Mouse (Mus musculus) ES-E14 (cell line): Measurements from ENCODE around the gene Ube2a. TPM values are rescaled to one million over a fixed set of nuclear protein-coding genes. Genes with fewer than 3 reads are reported as not detected.

Experiments
- DNase-seq: peaks from one replicate; pipeline ENCODE4 v3.0.0-alpha.2; 2013; ENCODE audit warnings: low read depth, low spot score
- H3K27ac ChIP-seq: 2 replicates; pipeline ENCODE4 v1.5.1; 2012; ENCODE audit warnings: low read depth, mild to moderate bottlenecking, low read length, moderate library complexity, mixed read lengths; ENCODE audit not compliant: poor library complexity, insufficient read depth, severe bottlenecking
- H3K36me3 ChIP-seq: 2 replicates; pipeline ENCODE4 v1.6.1; 2012; ENCODE audit warnings: mild to moderate bottlenecking, low read length, moderate library complexity, mixed read lengths; ENCODE audit not compliant: control insufficient read depth, poor library complexity, insufficient read depth, severe bottlenecking
- H3K4me1 ChIP-seq, 2 experiments: fragments of 150-350 bp in 1 of 2; sonication (generic) in 1 of 2; 2 replicates each; pipeline ENCODE4 v1.6.1; 2012; ENCODE audit warnings: low read length in 2 of 2, mild to moderate bottlenecking in 1 of 2, mixed read lengths in 1 of 2; ENCODE audit not compliant: control insufficient read depth in 2 of 2, insufficient read depth in 2 of 2, poor library complexity in 1 of 2
- H3K4me3 ChIP-seq, 2 experiments: fragments of 150-350 bp in 1 of 2; sonication (generic) in 1 of 2; 2 replicates each; pipeline ENCODE4 v1.5.1; 2012; ENCODE audit warnings: low read length in 2 of 2, low read depth in 1 of 2, mild to moderate bottlenecking in 1 of 2, mixed read lengths in 1 of 2; ENCODE audit not compliant: insufficient read depth in 1 of 2, poor library complexity in 1 of 2, severe bottlenecking in 1 of 2
- H3K9ac ChIP-seq: 2 replicates; pipeline ENCODE4 v1.6.1; 2012; ENCODE audit warnings: low read depth, mild to moderate bottlenecking, low read length, mixed read lengths; ENCODE audit not compliant: poor library complexity, insufficient read depth, severe bottlenecking
- H3K9me3 ChIP-seq: fragments of 150-350 bp; sonication (generic); 2 replicates; pipeline ENCODE4 v1.6.1; 2012; ENCODE audit warnings: low read depth, mild to moderate bottlenecking, low read length; ENCODE audit not compliant: control insufficient read depth, insufficient read depth
- CHD2 ChIP-seq: IDR thresholded peaks from 2 replicates; pipeline ENCODE4 v1.6.1; 2014; ENCODE audit warnings: mild to moderate bottlenecking, low read depth, low read length, inconsistent platforms
- HCFC1 ChIP-seq: IDR thresholded peaks from 2 replicates; pipeline ENCODE4 v1.6.1; 2012; ENCODE audit warnings: low read length, inconsistent platforms, borderline replicate concordance; ENCODE audit not compliant: insufficient read depth
- MAFK ChIP-seq: IDR thresholded peaks from 2 replicates; pipeline ENCODE4 v1.6.1; 2014; ENCODE audit warnings: mild to moderate bottlenecking, low read depth, low read length, inconsistent platforms; ENCODE audit not compliant: insufficient read depth
- ZC3H11A ChIP-seq: IDR thresholded peaks from 2 replicates; pipeline ENCODE4 v1.6.1; 2012; ENCODE audit warnings: low read depth, mild to moderate bottlenecking, inconsistent platforms, low read length, borderline replicate concordance
- ZNF384 ChIP-seq: IDR thresholded peaks from 2 replicates; pipeline ENCODE4 v1.6.1; 2012; ENCODE audit warnings: low read depth, low read length, inconsistent platforms
- in situ Hi-C, 2 experiments: fragments of 600-800 bp; cut with MboI; formaldehyde crosslinking; loops; one replicate each; pipeline ENCODE4 v1.15.1; 2025; ENCODE audit warnings: low sequenced_read_pairs in 2 of 2, inconsistent platforms in 1 of 2; ENCODE audit not compliant: unreplicated experiment in 2 of 2
- total RNA-seq: library from RNA; depleted of rRNA; stranded (reverse); fragments of 300-350 nt; gene quantifications from 2 replicates; pipeline ENCODE4 v1.2.3, GENCODE M21; 2012

Ube2a gene
- total RNA-seq, 1 experiment, result 77.3 TPM

GRCm38 (mm10) chrX:36863766-36864608, 9.7 kb upstream of the Ube2a start:
- in situ Hi-C loops, result no loop called here
- Histone ChIP-seq H3K9ac (peak overlapping the region; percentile 81), H3K4me1 (0 out of 4 replicates have a peak, but pooled peaks cover 0 to 2% of the 10 kb centered on the region in 2 experiments), H3K9me3 (no peaks in the 10 kb centered on the region), H3K36me3 (no peaks in the 10 kb centered on the region), H3K27ac (peak overlapping the region; percentile 70; the same call in 1 of the 2 replicates), H3K4me3 (peak overlapping the region; percentile 80 to 87)
- DNase-seq, result peak; percentile 53
- TF ChIP-seq MAFK (peak; percentile 74), CHD2 (no peak), ZNF384 (no peak), ZC3H11A (no peak), HCFC1 (peak; percentile 58; the same call in 1 of the 2 replicates)

GRCm38 (mm10) chrX:36864609-36865328, 8.9 kb upstream of the Ube2a start:
- Histone ChIP-seq H3K4me3 (peak overlapping the region; percentile 80 to 87; a peak in 3 of 4 replicates), H3K9me3 (no peaks in the 10 kb centered on the region), H3K9ac (peak overlapping the region; percentile 24; the same call in 1 of the 2 replicates), H3K36me3 (no peaks in the 10 kb centered on the region), H3K27ac (no peak overlapping the region), H3K4me1 (0 out of 4 replicates have a peak, but pooled peaks cover 0 to 2% of the 10 kb centered on the region in 2 experiments)
- DNase-seq, result no peak
- no peak for TF ChIP-seq MAFK
- peak; percentile 42; the same call in 1 of the 2 replicates for TF ChIP-seq ZNF384
- in situ Hi-C loops, result no loop called here

GRCm38 (mm10) chrX:36870372-36870771, 3.3 kb upstream of the Ube2a start:
- in situ Hi-C loops, result no loop called here
- Histone ChIP-seq H3K36me3 (no peaks in the 10 kb centered on the region), H3K9me3 (no peaks in the 10 kb centered on the region), H3K4me3 (no peak overlapping the region), H3K4me1 (no peaks in the 10 kb centered on the region; a peak in 1 of 4 replicates), H3K9ac (no peak overlapping the region), H3K27ac (no peak overlapping the region)
- DNase-seq, result no peak
- no peak for TF ChIP-seq MAFK
- no peak for TF ChIP-seq CHD2
- TF ChIP-seq HCFC1, result no peak

- peak overlapping the region; percentile 65 for H3K27ac ChIP-seq
- H3K4me1 ChIP-seq, result no peaks in the 10 kb centered on the region; a peak in 1 of 4 replicates
- no peaks in the 10 kb centered on the region for H3K9me3 ChIP-seq
- in situ Hi-C loops, result no loop called here
- H3K4me3 ChIP-seq, result peak overlapping the region; percentile 69 to 91
- H3K36me3 ChIP-seq, result no peaks in the 10 kb centered on the region
- no peak for TF ChIP-seq ZC3H11A
- no peak for TF ChIP-seq HCFC1
- TF ChIP-seq MAFK, result no peak
- TF ChIP-seq CHD2, result no peak
- no peak for TF ChIP-seq ZNF384
- peak overlapping the region; percentile 96 for H3K9ac ChIP-seq
- DNase-seq, result peak; percentile 68
Observed at GRCm38 (mm10) chrX:36874178-36874696, 537 bp downstream of the Ube2a start.
